Mouse (Mus musculus): Measurements from ENCODE around the gene Usp46.
A peak's percentile ranks its signal among the peaks of the same experiment; 100 is the strongest.
"Not testable (repeated sequence)": the region's sequence is repeated elsewhere in the genome, so short reads cannot be mapped to it uniquely, and the experiment has no call there.

The Usp46 gene

GRCm38 (mm10) chr5:74089643-74090042 lies 21.4 kb upstream of the Usp46 start:
- H3K36me3 ChIP-seq (ENCODE audit: control insufficient read depth, insufficient read depth, low read length, poor library complexity, severe bottlenecking) = no peaks in the 10 kb centered on the region; the same call in 1 of the 2 replicates
- no peak for DNase-seq (ENCODE audit: low read depth, low spot score)
- no peaks in the 10 kb centered on the region for H3K27me3 ChIP-seq (ENCODE audit: control insufficient read depth, insufficient read depth, low read length, poor library complexity, severe bottlenecking)

- Histone ChIP-seq H3K27me3 (ENCODE audit: control insufficient read depth, insufficient read depth, low read length, poor library complexity, severe bottlenecking) (no peaks in the 10 kb centered on the region), H3K36me3 (ENCODE audit: control insufficient read depth, insufficient read depth, low read length, poor library complexity, severe bottlenecking) (no peaks in the 10 kb centered on the region)
- DNase-seq (ENCODE audit: low read depth, low spot score) = no peak
These were observed 13.5 kb upstream of the Usp46 start for GRCm38 (mm10) chr5:74081756-74082155.

GRCm38 (mm10) chr5:74078861-74079615 lies 10.8 kb upstream of the Usp46 start:
- H3K36me3 ChIP-seq (ENCODE audit: control insufficient read depth, insufficient read depth, low read length, poor library complexity, severe bottlenecking) = no peaks in the 10 kb centered on the region
- H3K27me3 ChIP-seq (ENCODE audit: control insufficient read depth, insufficient read depth, low read length, poor library complexity, severe bottlenecking) = no peaks in the 10 kb centered on the region
- DNase-seq (ENCODE audit: low read depth, low spot score) = no peak

- no peak for DNase-seq (ENCODE audit: low read depth, low spot score)
- Histone ChIP-seq H3K36me3 (ENCODE audit: control insufficient read depth, insufficient read depth, low read length, poor library complexity, severe bottlenecking) (no peaks in the 10 kb centered on the region), H3K27me3 (ENCODE audit: control insufficient read depth, insufficient read depth, low read length, poor library complexity, severe bottlenecking) (no peaks in the 10 kb centered on the region; the same call in 1 of the 2 replicates)
These were observed 10.2 kb upstream of the Usp46 start for GRCm38 (mm10) chr5:74078400-74078799.

GRCm38 (mm10) chr5:74077959-74078358 lies 9.7 kb upstream of the Usp46 start:
- DNase-seq (ENCODE audit: low read depth, low spot score) = no peak
- H3K36me3 ChIP-seq (ENCODE audit: control insufficient read depth, insufficient read depth, low read length, poor library complexity, severe bottlenecking) = no peaks in the 10 kb centered on the region
- no peaks in the 10 kb centered on the region; the same call in 1 of the 2 replicates for H3K27me3 ChIP-seq (ENCODE audit: control insufficient read depth, insufficient read depth, low read length, poor library complexity, severe bottlenecking)

GRCm38 (mm10) chr5:74076759-74077158 lies 8.5 kb upstream of the Usp46 start:
- no peaks in the 10 kb centered on the region; the same call in 1 of the 2 replicates for H3K27me3 ChIP-seq (ENCODE audit: control insufficient read depth, insufficient read depth, low read length, poor library complexity, severe bottlenecking)

GRCm38 (mm10) chr5:74070564-74070963 lies 2.3 kb upstream of the Usp46 start:
- H3K36me3 ChIP-seq (ENCODE audit: control insufficient read depth, insufficient read depth, low read length, poor library complexity, severe bottlenecking); H3K27me3 ChIP-seq (ENCODE audit: control insufficient read depth, insufficient read depth, low read length, poor library complexity, severe bottlenecking); DNase-seq (ENCODE audit: low read depth, low spot score): not testable (repeated sequence)

More at GRCm38 (mm10) chr5:74076759-74077158, 8.5 kb upstream of the Usp46 start:
- H3K36me3 ChIP-seq (ENCODE audit: control insufficient read depth, insufficient read depth, low read length, poor library complexity, severe bottlenecking) = no peaks in the 10 kb centered on the region
- no peak for DNase-seq (ENCODE audit: low read depth, low spot score)

GRCm38 (mm10) chr5:74068714-74069321 lies 587 bp upstream of the Usp46 start:
- Histone ChIP-seq H3K36me3 (ENCODE audit: control insufficient read depth, insufficient read depth, low read length, poor library complexity, severe bottlenecking) (no peaks in the 10 kb centered on the region), H3K27me3 (ENCODE audit: control insufficient read depth, insufficient read depth, low read length, poor library complexity, severe bottlenecking) (no peaks in the 10 kb centered on the region; the same call in 1 of the 2 replicates)
- DNase-seq (ENCODE audit: low read depth, low spot score) = peak; percentile 41

GRCm38 (mm10) chr5:74067346-74067745 lies 885 bp downstream of the Usp46 start:
- no peaks in the 10 kb centered on the region for H3K36me3 ChIP-seq (ENCODE audit: control insufficient read depth, insufficient read depth, low read length, poor library complexity, severe bottlenecking)
- DNase-seq (ENCODE audit: low read depth, low spot score) = no peak
- H3K27me3 ChIP-seq (ENCODE audit: control insufficient read depth, insufficient read depth, low read length, poor library complexity, severe bottlenecking) = no peaks in the 10 kb centered on the region

GRCm38 (mm10) chr5:74066416-74067115 lies 1.7 kb downstream of the Usp46 start:
- DNase-seq (ENCODE audit: low read depth, low spot score) = no peak

GRCm38 (mm10) chr5:74065565-74066275 lies 2.5 kb downstream of the Usp46 start:
- Histone ChIP-seq H3K36me3 (ENCODE audit: control insufficient read depth, insufficient read depth, low read length, poor library complexity, severe bottlenecking) (no peaks in the 10 kb centered on the region), H3K27me3 (ENCODE audit: control insufficient read depth, insufficient read depth, low read length, poor library complexity, severe bottlenecking) (no peaks in the 10 kb centered on the region)
- DNase-seq (ENCODE audit: low read depth, low spot score) = no peak

More at GRCm38 (mm10) chr5:74066416-74067115, 1.7 kb downstream of the Usp46 start:
- no peaks in the 10 kb centered on the region for H3K27me3 ChIP-seq (ENCODE audit: control insufficient read depth, insufficient read depth, low read length, poor library complexity, severe bottlenecking)
- no peaks in the 10 kb centered on the region for H3K36me3 ChIP-seq (ENCODE audit: control insufficient read depth, insufficient read depth, low read length, poor library complexity, severe bottlenecking)

GRCm38 (mm10) chr5:74064844-74065243 lies 3.4 kb downstream of the Usp46 start:
- H3K27me3 ChIP-seq (ENCODE audit: control insufficient read depth, insufficient read depth, low read length, poor library complexity, severe bottlenecking) = no peaks in the 10 kb centered on the region
- no peaks in the 10 kb centered on the region for H3K36me3 ChIP-seq (ENCODE audit: control insufficient read depth, insufficient read depth, low read length, poor library complexity, severe bottlenecking)
- no peak for DNase-seq (ENCODE audit: low read depth, low spot score)

- H3K36me3 ChIP-seq (ENCODE audit: control insufficient read depth, insufficient read depth, low read length, poor library complexity, severe bottlenecking) = no peaks in the 10 kb centered on the region
- no peak for DNase-seq (ENCODE audit: low read depth, low spot score)
- no peaks in the 10 kb centered on the region for H3K27me3 ChIP-seq (ENCODE audit: control insufficient read depth, insufficient read depth, low read length, poor library complexity, severe bottlenecking)
These were observed 4.9 kb downstream of the Usp46 start for GRCm38 (mm10) chr5:74063226-74063747.

GRCm38 (mm10) chr5:74062266-74062665 lies 6.0 kb downstream of the Usp46 start:
- H3K36me3 ChIP-seq (ENCODE audit: control insufficient read depth, insufficient read depth, low read length, poor library complexity, severe bottlenecking) = no peaks in the 10 kb centered on the region
- H3K27me3 ChIP-seq (ENCODE audit: control insufficient read depth, insufficient read depth, low read length, poor library complexity, severe bottlenecking) = no peaks in the 10 kb centered on the region
- DNase-seq (ENCODE audit: low read depth, low spot score) = no peak
